Mouse (Mus musculus) cerebellum, adult 2 months (tissue): ENCODE measurements around the gene Chka. TPM values are rescaled to one million over a fixed set of nuclear protein-coding genes. Genes with fewer than 3 reads are reported as not detected.
A peak's percentile ranks its signal among the peaks of the same experiment; 100 is the strongest.

Experiments
- DNase-seq, 2 experiments: peaks; one replicate each; pipeline ENCODE4 v3.0.0; 2021
- H3K27ac ChIP-seq: fragments of 200-500 bp; 2 replicates; pipeline ENCODE4 v1.5.1; 2012; ENCODE audit warnings: low read length, control low read depth, inconsistent platforms; ENCODE audit not compliant: insufficient read depth
- H3K27me3 ChIP-seq: fragments of 200-500 bp; 2 replicates; pipeline ENCODE4 v1.6.1; 2012; ENCODE audit warnings: inconsistent platforms, mild to moderate bottlenecking, low read length, moderate library complexity; ENCODE audit not compliant: control insufficient read depth, insufficient read depth
- H3K4me1 ChIP-seq: fragments of 200-500 bp; 2 replicates; pipeline ENCODE4 v1.6.1; 2011; ENCODE audit warnings: low read length; ENCODE audit not compliant: control insufficient read depth, insufficient read depth
- H3K4me3 ChIP-seq: fragments of 200-500 bp; replicated peaks from 2 replicates; pipeline ENCODE3; 2011; ENCODE audit warnings: mild to moderate bottlenecking, low read depth, low read length, control low read depth; ENCODE audit not compliant: insufficient read depth
- CTCF ChIP-seq: fragments of 200-500 bp; IDR thresholded peaks from 2 replicates; pipeline ENCODE4 v1.5.1; 2011; ENCODE audit warnings: low read depth, mild to moderate bottlenecking, control low read depth, low read length, moderate library complexity, borderline replicate concordance; ENCODE audit not compliant: insufficient read depth
- POLR2A ChIP-seq: fragments of 200-500 bp; IDR thresholded peaks from 2 replicates; pipeline ENCODE4 v1.6.1; 2011; ENCODE audit warnings: low read length, control low read depth, borderline replicate concordance; ENCODE audit not compliant: insufficient read depth
- WGBS: fragments of 180-500 bp; shearing (Covaris S2); methylation state at CpG from one replicate; pipeline ENCODE4 v1.1.7; 2018; 5-methylcytosine and 5-hydroxymethylcytosine counted together
- polyA plus RNA-seq: library from polyadenylated mRNA; depleted of rRNA; stranded (reverse); fragments of >200 nt; gene quantifications from 2 replicates; pipeline ENCODE4 v1.2.3, GENCODE M21; 2012

Chka gene
- polyA plus RNA-seq, 1 experiment: 118 TPM

- no peak for DNase-seq
- WGBS: 87% methylated on average over 2 of the region's 2 CpGs
- H3K4me1 ChIP-seq: no peaks in the 10 kb centered on the region
- no peak overlapping the region for H3K27ac ChIP-seq
- TF ChIP-seq CTCF (no peak), POLR2A (no peak)
- no peak overlapping the region for H3K4me3 ChIP-seq
- no peaks in the 10 kb centered on the region for H3K27me3 ChIP-seq
These were observed 42.7 kb downstream of the Chka start for GRCm38 (mm10) chr19:3894294-3894693.

GRCm38 (mm10) chr19:3895171-3895631 lies 43.6 kb downstream of the Chka start:
- no peaks in the 10 kb centered on the region for H3K27me3 ChIP-seq
- no peak overlapping the region for H3K4me3 ChIP-seq
- H3K27ac ChIP-seq: 0 out of 2 replicates have a peak overlapping the region, but pooled peaks have one; percentile 31
- 19% methylated on average over 3 of the region's 3 CpGs for WGBS
- no peak for TF ChIP-seq CTCF
- no peak for TF ChIP-seq POLR2A
- DNase-seq: no peak
- H3K4me1 ChIP-seq: no peaks in the 10 kb centered on the region

GRCm38 (mm10) chr19:3896208-3896607 lies 44.6 kb downstream of the Chka start:
- 88% methylated on average over 10 of the region's 10 CpGs for WGBS
- Histone ChIP-seq H3K27ac (no peak overlapping the region), H3K27me3 (no peaks in the 10 kb centered on the region), H3K4me1 (no peaks in the 10 kb centered on the region), H3K4me3 (no peak overlapping the region)
- no peak for DNase-seq
- TF ChIP-seq POLR2A (no peak), CTCF (no peak)

GRCm38 (mm10) chr19:3897557-3897956 lies 46.0 kb downstream of the Chka start:
- TF ChIP-seq POLR2A (no peak), CTCF (no peak)
- DNase-seq: no peak
- 82% methylated on average over 5 of the region's 5 CpGs for WGBS
- no peak overlapping the region for H3K4me3 ChIP-seq
- H3K27me3 ChIP-seq: no peaks in the 10 kb centered on the region
- H3K27ac ChIP-seq: no peak overlapping the region
- no peaks in the 10 kb centered on the region for H3K4me1 ChIP-seq

GRCm38 (mm10) chr19:3898952-3899351 lies 47.4 kb downstream of the Chka start:
- no peak overlapping the region for H3K4me3 ChIP-seq
- H3K4me1 ChIP-seq: no peaks in the 10 kb centered on the region
- WGBS: 78% methylated on average over 7 of the region's 7 CpGs
- no peak overlapping the region for H3K27ac ChIP-seq
- TF ChIP-seq POLR2A (no peak), CTCF (no peak)
- DNase-seq: no peak
- H3K27me3 ChIP-seq: no peaks in the 10 kb centered on the region

GRCm38 (mm10) chr19:3899618-3900017 lies 48.0 kb downstream of the Chka start:
- H3K4me3 ChIP-seq: no peak overlapping the region
- no peak overlapping the region for H3K27ac ChIP-seq
- 94% methylated on average over 4 of the region's 4 CpGs for WGBS
- TF ChIP-seq POLR2A: no peak
- no peak for TF ChIP-seq CTCF
- DNase-seq: no peak
- H3K27me3 ChIP-seq: no peaks in the 10 kb centered on the region
- H3K4me1 ChIP-seq: no peaks in the 10 kb centered on the region

GRCm38 (mm10) chr19:3902966-3903365 lies 51.4 kb downstream of the Chka start:
- Histone ChIP-seq H3K4me3 (no peak overlapping the region), H3K27ac (no peak overlapping the region), H3K27me3 (no peaks in the 10 kb centered on the region), H3K4me1 (no peaks in the 10 kb centered on the region)
- 68% methylated on average over 12 of the region's 12 CpGs for WGBS
- DNase-seq: no peak
- no peak for TF ChIP-seq POLR2A
- TF ChIP-seq CTCF: no peak

GRCm38 (mm10) chr19:3903648-3904362 lies 52.2 kb downstream of the Chka start:
- 71% methylated on average over 25 of the region's 25 CpGs for WGBS
- Histone ChIP-seq H3K4me3 (no peak overlapping the region), H3K27me3 (no peaks in the 10 kb centered on the region), H3K27ac (no peak overlapping the region), H3K4me1 (no peaks in the 10 kb centered on the region)
- TF ChIP-seq POLR2A: no peak
- TF ChIP-seq CTCF: no peak
- DNase-seq: no peak

- no peaks in the 10 kb centered on the region for H3K4me1 ChIP-seq
- no peak for DNase-seq
- TF ChIP-seq CTCF: no peak
- no peak for TF ChIP-seq POLR2A
- H3K27ac ChIP-seq: no peak overlapping the region
- 56% methylated on average over 10 of the region's 10 CpGs for WGBS
- H3K27me3 ChIP-seq: no peaks in the 10 kb centered on the region
- H3K4me3 ChIP-seq: no peak overlapping the region
These were observed 52.7 kb downstream of the Chka start for GRCm38 (mm10) chr19:3904363-3904675.
